Mouse (Mus musculus) MEL (cell line): Measurements from ENCODE around the gene Irgm1.

ENCODE experiments used
- CTCF ChIP-seq, 3 experiments: IDR thresholded peaks in 2 of 3; conservative IDR thresholded peaks in 1 of 3; 2 replicates each; pipeline ENCODE4 v1.5.1; 2011 to 2012; ENCODE audit warnings: low read length in 3 of 3, low read depth in 2 of 3, mild to moderate bottlenecking in 2 of 3, improper control_type of control experiment in 1 of 3, inconsistent platforms in 1 of 3, mixed read lengths in 1 of 3, moderate library complexity in 1 of 3; ENCODE audit not compliant: control insufficient read depth in 1 of 3, insufficient read depth in 1 of 3, poor library complexity in 1 of 3, severe bottlenecking in 1 of 3
- EP300 ChIP-seq, 2 experiments: IDR thresholded peaks; 2 replicates each; pipeline ENCODE4 v1.6.1; 2011; ENCODE audit warnings: improper control_type of control experiment in 2 of 2, low read length in 2 of 2, low read depth in 1 of 2, mild to moderate bottlenecking in 1 of 2
- ETS1 ChIP-seq: IDR thresholded peaks from 2 replicates; pipeline ENCODE4 v1.6.1; 2012; ENCODE audit warnings: low read depth, mild to moderate bottlenecking, inconsistent platforms, low read length, improper control_type of control experiment, moderate library complexity
- NELFE ChIP-seq: IDR thresholded peaks from 2 replicates; pipeline ENCODE4 v1.6.1; 2011; ENCODE audit warnings: low read depth, low read length, improper control_type of control experiment
- RAD21 ChIP-seq: IDR thresholded peaks from 2 replicates; pipeline ENCODE4 v1.6.1; 2011; ENCODE audit warnings: mild to moderate bottlenecking, low read depth, low read length, improper control_type of control experiment
- UBTF ChIP-seq: IDR thresholded peaks from 2 replicates; pipeline ENCODE4 v1.6.1; 2012; ENCODE audit warnings: low read depth, mild to moderate bottlenecking, inconsistent platforms, low read length, improper control_type of control experiment, moderate library complexity, borderline replicate concordance; ENCODE audit not compliant: insufficient read depth

DNA sequence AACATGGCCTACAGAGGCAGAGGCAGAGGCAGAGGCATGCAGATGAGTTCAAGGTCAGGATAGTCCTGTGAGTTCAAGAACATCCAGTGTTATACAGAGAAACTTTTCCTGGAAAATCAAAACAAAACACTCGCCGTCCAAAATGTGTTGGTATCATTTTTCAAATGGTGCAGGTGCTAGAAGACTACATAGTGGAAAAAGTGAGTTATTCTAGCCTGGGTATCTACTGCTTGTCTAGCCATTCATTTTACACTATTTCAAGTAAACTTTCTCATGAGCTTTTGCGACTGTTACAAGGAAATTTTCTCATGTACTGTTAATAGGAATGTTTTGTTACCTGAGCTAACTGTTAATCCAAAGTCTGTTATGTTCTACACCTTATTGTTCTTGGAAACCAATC is 46.9 kb upstream of the Irgm1 start:
- TF ChIP-seq ETS1 (no peak), RAD21 (no peak), NELFE (no peak), EP300 (IDR thresholded peaks at IDR 0.05; ENCODE audit: low read depth in 1 of 2, low read length in 2 of 2) (no peak), UBTF (no peak), CTCF (IDR thresholded peaks at IDR 0.05 in 2 of 3, conservative IDR thresholded peaks at IDR 0.05 in 1 of 3; ENCODE audit: control insufficient read depth in 1 of 3, insufficient read depth in 1 of 3, low read depth in 2 of 3, low read length in 3 of 3, poor library complexity in 1 of 3, severe bottlenecking in 1 of 3) (no peak)
